Mouse (Mus musculus): Measurements from ENCODE around the gene Nckipsd. TPM values are rescaled to one million over a fixed set of nuclear protein-coding genes. Genes with fewer than 3 reads are reported as not detected.

Gene Nckipsd
- polyA plus RNA-seq, 1 experiment from 2014 or later, result 13.6 TPM

- Histone ChIP-seq H3K4me2 (ENCODE audit: low read length) (no peak overlapping the region), H3K36me3 (ENCODE audit: insufficient read depth, low read length) (no peaks in the 10 kb centered on the region), H3K4me1 (replicated peaks; ENCODE audit: insufficient read depth, low read length) (peaks cover 9% of the 10 kb centered on the region; the same call in 1 of the 2 replicates), H3K27me3 (ENCODE audit: insufficient read depth, low read length) (peaks cover 69% of the 10 kb centered on the region), H3K9ac (ENCODE audit: low read depth, low read length) (no peak overlapping the region), H3K27ac (no peak overlapping the region), H3K4me3 (replicated peaks; ENCODE audit: low read depth, low read length) (0 out of 2 replicates have a peak overlapping the region, but pooled peaks have one; percentile 28), H3K9me3 (replicated peaks; ENCODE audit: low read length) (no peaks in the 10 kb centered on the region)
- ATAC-seq (replicated peaks; ENCODE audit: low FRiP score, low read depth) (no peak), DNase-seq (ENCODE audit: low spot score) (no peak)
- WGBS, result 69% methylated on average over 18 of the region's 18 CpGs
- TF ChIP-seq CTCF (IDR thresholded peaks at IDR 0.05; ENCODE audit: low read depth), result no peak
Measured at GRCm38 (mm10) chr9:108827906-108828305, 19.7 kb downstream of the Nckipsd start.

- H3K27me3 ChIP-seq (ENCODE audit: insufficient read depth, low read length), result peaks cover 41% of the 10 kb centered on the region
- H3K4me2 ChIP-seq (ENCODE audit: low read length), result peak overlapping the region; percentile 77
- H3K4me1 ChIP-seq (replicated peaks; ENCODE audit: insufficient read depth, low read length), result peaks cover 9% of the 10 kb centered on the region; the same call in 1 of the 2 replicates
- 3% methylated on average over 23 of the region's 23 CpGs for WGBS
- DNase-seq (ENCODE audit: low spot score) (peak; percentile 21), ATAC-seq (replicated peaks; ENCODE audit: low FRiP score, low read depth) (no peak)
- no peak overlapping the region for H3K27ac ChIP-seq
- TF ChIP-seq CTCF (IDR thresholded peaks at IDR 0.05; ENCODE audit: low read depth), result no peak
- no peaks in the 10 kb centered on the region for H3K9me3 ChIP-seq (replicated peaks; ENCODE audit: low read length)
- H3K4me3 ChIP-seq (replicated peaks; ENCODE audit: low read depth, low read length), result peak overlapping the region; percentile 41
- no peak overlapping the region for H3K9ac ChIP-seq (ENCODE audit: low read depth, low read length)
- H3K36me3 ChIP-seq (ENCODE audit: insufficient read depth, low read length), result no peaks in the 10 kb centered on the region
Measured at GRCm38 (mm10) chr9:108831637-108832036, 23.5 kb downstream of the Nckipsd start.

- Histone ChIP-seq H3K4me1 (replicated peaks; ENCODE audit: insufficient read depth, low read length) (peaks cover 5% of the 10 kb centered on the region; the same call in 1 of the 2 replicates), H3K4me3 (replicated peaks; ENCODE audit: low read depth, low read length) (peak overlapping the region; percentile 41), H3K36me3 (ENCODE audit: insufficient read depth, low read length) (no peaks in the 10 kb centered on the region), H3K27ac (no peak overlapping the region), H3K4me2 (ENCODE audit: low read length) (peak overlapping the region; percentile 77), H3K9me3 (replicated peaks; ENCODE audit: low read length) (no peaks in the 10 kb centered on the region), H3K27me3 (ENCODE audit: insufficient read depth, low read length) (peaks cover 34% of the 10 kb centered on the region), H3K9ac (ENCODE audit: low read depth, low read length) (no peak overlapping the region)
- ATAC-seq (replicated peaks; ENCODE audit: low FRiP score, low read depth), result peak; percentile 97
- WGBS, result 2% methylated on average over 42 of the region's 46 CpGs
- no peak for TF ChIP-seq CTCF (IDR thresholded peaks at IDR 0.05; ENCODE audit: low read depth)
- DNase-seq (ENCODE audit: low spot score), result peak; percentile 98
Measured at GRCm38 (mm10) chr9:108832390-108833108, 24.4 kb downstream of the Nckipsd start.

- Histone ChIP-seq H3K9ac (ENCODE audit: low read depth, low read length) (no peak overlapping the region), H3K36me3 (ENCODE audit: insufficient read depth, low read length) (no peaks in the 10 kb centered on the region), H3K27me3 (ENCODE audit: insufficient read depth, low read length) (no peaks in the 10 kb centered on the region), H3K4me3 (replicated peaks; ENCODE audit: low read depth, low read length) (no peak overlapping the region), H3K27ac (no peak overlapping the region), H3K4me2 (ENCODE audit: low read length) (peak overlapping the region; percentile 16; the same call in 1 of the 2 replicates), H3K9me3 (replicated peaks; ENCODE audit: low read length) (no peaks in the 10 kb centered on the region), H3K4me1 (replicated peaks; ENCODE audit: insufficient read depth, low read length) (no peaks in the 10 kb centered on the region)
- ATAC-seq (replicated peaks; ENCODE audit: low FRiP score, low read depth) (peak; percentile 67), DNase-seq (ENCODE audit: low spot score) (peak; percentile 54)
- 15% methylated on average over 14 of the region's 14 CpGs for WGBS
- peak; percentile 54 for TF ChIP-seq CTCF (IDR thresholded peaks at IDR 0.05; ENCODE audit: low read depth)
Measured at GRCm38 (mm10) chr9:108842989-108843388, 34.8 kb downstream of the Nckipsd start.

GRCm38 (mm10) chr9:108845390-108845789 is 37.2 kb downstream of the Nckipsd start:
- H3K36me3 ChIP-seq (ENCODE audit: insufficient read depth, low read length), result no peaks in the 10 kb centered on the region
- no peak overlapping the region for H3K4me2 ChIP-seq (ENCODE audit: low read length)
- no peaks in the 10 kb centered on the region for H3K9me3 ChIP-seq (replicated peaks; ENCODE audit: low read length)
- no peaks in the 10 kb centered on the region for H3K27me3 ChIP-seq (ENCODE audit: insufficient read depth, low read length)
- TF ChIP-seq CTCF (IDR thresholded peaks at IDR 0.05; ENCODE audit: low read depth), result no peak
- WGBS, result 66% methylated on average over 5 of the region's 5 CpGs
- no peak overlapping the region for H3K27ac ChIP-seq
- H3K4me3 ChIP-seq (replicated peaks; ENCODE audit: low read depth, low read length), result no peak overlapping the region
- H3K4me1 ChIP-seq (replicated peaks; ENCODE audit: insufficient read depth, low read length), result no peaks in the 10 kb centered on the region
- ATAC-seq (replicated peaks; ENCODE audit: low FRiP score, low read depth), result no peak
- H3K9ac ChIP-seq (ENCODE audit: low read depth, low read length), result no peak overlapping the region
- DNase-seq (ENCODE audit: low spot score), result no peak

- Histone ChIP-seq H3K4me1 (replicated peaks; ENCODE audit: insufficient read depth, low read length) (no peaks in the 10 kb centered on the region), H3K4me3 (replicated peaks; ENCODE audit: low read depth, low read length) (no peak overlapping the region), H3K27me3 (ENCODE audit: insufficient read depth, low read length) (no peaks in the 10 kb centered on the region), H3K9me3 (replicated peaks; ENCODE audit: low read length) (no peaks in the 10 kb centered on the region), H3K27ac (no peak overlapping the region), H3K4me2 (ENCODE audit: low read length) (no peak overlapping the region), H3K36me3 (ENCODE audit: insufficient read depth, low read length) (no peaks in the 10 kb centered on the region), H3K9ac (ENCODE audit: low read depth, low read length) (no peak overlapping the region)
- 65% methylated on average over 4 of the region's 4 CpGs for whole genome bisulfite sequencing
- DNase-seq (ENCODE audit: low spot score) (no peak), ATAC-seq (replicated peaks; ENCODE audit: low FRiP score, low read depth) (no peak)
- no peak for TF ChIP-seq CTCF (IDR thresholded peaks at IDR 0.05; ENCODE audit: low read depth)
Measured at GRCm38 (mm10) chr9:108847374-108847773, 39.2 kb downstream of the Nckipsd start.

All from kidney, postnatal 0 days (tissue).